ENCODE assay signal across 9 mouse cellular contexts in the genomic region with DNA sequence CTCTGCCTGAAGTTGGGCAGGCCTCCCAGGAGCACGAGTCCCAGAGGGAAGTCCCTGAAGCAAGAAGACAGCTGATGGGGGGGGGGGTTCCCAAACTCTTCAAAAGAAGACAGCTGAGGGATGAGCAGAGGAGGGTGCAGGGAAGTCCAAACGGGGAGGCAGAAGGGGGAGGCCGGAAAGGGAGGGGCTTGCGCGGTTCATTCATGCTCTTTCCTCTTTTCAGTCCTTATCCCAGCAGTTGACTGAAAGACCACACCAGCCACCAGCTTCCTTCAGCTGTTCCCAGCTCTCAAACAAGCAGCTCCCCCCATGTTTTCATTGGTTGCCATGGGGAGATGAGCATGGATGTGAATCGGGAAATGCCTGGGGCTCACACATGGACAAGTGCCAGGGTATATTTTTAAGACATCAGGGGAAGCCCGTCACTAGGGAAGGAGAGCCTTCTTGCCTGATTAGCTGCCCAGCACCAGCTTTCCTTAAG. TPM values are rescaled to one million over a fixed set of nuclear protein-coding genes. Genes with fewer than 3 reads are reported as not detected.
DNase-seq lines count a peak whose midpoint lies in the region; ATAC-seq and TF ChIP-seq lines count a peak whose summit lies in the region.
"Had no signal": no experiment of that assay in that cellular context is flagged by ENCODE, and none has a peak within 500 bp of the region (broad histone marks: within the 10 kb centered on the region; RNA-seq: fewer than 3 reads in every experiment).

No protein-coding gene starts in this region.

- H3K27me3 ChIP-seq in liver, embryonic 11.5 days (replicated peaks; ENCODE audit: control insufficient read depth, insufficient read depth, low read length): no peaks in the 10 kb centered on the region

- no peaks in the 10 kb centered on the region for H3K36me3 ChIP-seq in liver, embryonic 11.5 days (ENCODE audit: control insufficient read depth, insufficient read depth, low read length)
- H3K36me3 ChIP-seq: G1E had no signal

- peak; percentile 85 for ATAC-seq in common myeloid progenitor, adult 5-6 weeks (replicated peaks; ENCODE audit: low read depth, poor library complexity, severe bottlenecking)
- ATAC-seq in liver, embryonic 11.5 days (replicated peaks; ENCODE audit: low FRiP score): 0 out of 2 replicates have a peak, but pooled peaks have one; percentile 9

- H3K27ac ChIP-seq in gastrocnemius, adult 2 months: no peak overlapping the region
- H3K27ac ChIP-seq in liver, embryonic 11.5 days (ENCODE audit: low read depth, low read length): no peak overlapping the region

- WGBS in liver, embryonic 11.5 days: 47% methylated on average over 7 of the region's 7 CpGs

- no peaks in the 10 kb centered on the region for H3K9me3 ChIP-seq in liver, embryonic 11.5 days (ENCODE audit: control insufficient read depth, low read length)
- H3K9me3 ChIP-seq: G1E had no signal

- intact Hi-C loops in gastrocnemius, adult 2 months (cut with DNase I): no loop called here

- no peak overlapping the region for H3K9ac ChIP-seq in liver, embryonic 11.5 days (ENCODE audit: low read depth, low read length)

- no peak for TF ChIP-seq CTCF in gastrocnemius, adult 2 months (IDR thresholded peaks at IDR 0.05)

- H3K4me3 ChIP-seq in gastrocnemius, adult 2 months: no peak overlapping the region
- H3K4me3 ChIP-seq in liver, embryonic 11.5 days (ENCODE audit: low read depth, low read length): no peak overlapping the region

- no peak overlapping the region for H3K4me2 ChIP-seq in liver, embryonic 11.5 days

- peaks cover 28% of the 10 kb centered on the region for H3K4me1 ChIP-seq in liver, embryonic 11.5 days (replicated peaks; ENCODE audit: control insufficient read depth, insufficient read depth, low read length)

- peak; percentile 29 for DNase-seq in gastrocnemius, adult 2 months
- DNase-seq in gastrocnemius, postnatal 10 days: no peak
- DNase-seq in 3T3-L1 (ENCODE audit: low read depth, low spot score): peak; percentile 17
- DNase-seq in liver, embryonic 11.5 days (ENCODE audit: low spot score): no peak
- DNase-seq in thymus, postnatal 10 days (ENCODE audit: low spot score in 2 of 2): peak; percentile 61 to 68
- DNase-seq in adrenal gland, postnatal 25 days: no peak
- no peak for DNase-seq in left cerebral cortex, adult 18-20 months (ENCODE audit: low spot score in 2 of 2)

RNA-seq across cellular contexts. Expression of gene Colq, which starts 22.0 kb away (rescaled TPM):
- total RNA-seq in gastrocnemius, adult 2 months (2021): 1 to 10 TPM; 5.8 to 7.5 TPM
- total RNA-seq in gastrocnemius, postnatal 10 days (2021): 10 to 100 TPM in 1 of 2 experiments, 1 to 10 TPM in 1; 8.9 to 10.2 TPM
- total RNA-seq in common myeloid progenitor, adult 5-6 weeks (2017): not detected in 2 replicates
- polyA plus RNA-seq in liver, embryonic 11.5 days (2014; fragmentation: Nextera tagmentation; extraction: Ambion mirVana): 0.45 and 0.70 TPM in 2 replicates
- total RNA-seq in adrenal gland, postnatal 25 days (2021): not detected in 2 replicates
- total RNA-seq in left cerebral cortex, adult 18-20 months (2021): under 1 TPM; 0.35 to 0.74 TPM
- polyA plus RNA-seq: G1E had no signal

Comparison
In these comparisons a context has a peak if more than half of its experiments do, and no peak if none do; other contexts are left out.
1. DNase-seq: peak in gastrocnemius, adult 2 months (single experiment), 3T3-L1 (single experiment) and thymus, postnatal 10 days (2 of 2); none in gastrocnemius, postnatal 10 days (single experiment), liver, embryonic 11.5 days (single experiment), adrenal gland, postnatal 25 days (single experiment) and left cerebral cortex, adult 18-20 months (0 of 2).